Mouse (Mus musculus) olfactory bulb, adult 2 months (tissue): Measurements from ENCODE around the gene Syt1. TPM values are rescaled to one million over a fixed set of nuclear protein-coding genes. Genes with fewer than 3 reads are reported as not detected.

Experiments used
- H3K27ac ChIP-seq: fragments of 200-500 bp; 2 replicates; pipeline ENCODE4 v1.5.1; 2012; ENCODE audit warnings: low read depth, low read length; ENCODE audit not compliant: insufficient read depth
- H3K4me1 ChIP-seq: fragments of 200-500 bp; 2 replicates; pipeline ENCODE4 v1.6.1; 2012; ENCODE audit warnings: low read length; ENCODE audit not compliant: control insufficient read depth, insufficient read depth
- H3K4me3 ChIP-seq: fragments of 200-500 bp; 2 replicates; pipeline ENCODE4 v1.5.1; 2012; ENCODE audit warnings: mild to moderate bottlenecking, low read depth, low read length, moderate library complexity; ENCODE audit not compliant: insufficient read depth
- CTCF ChIP-seq: fragments of 200-500 bp; IDR thresholded peaks from 2 replicates; pipeline ENCODE4 v1.5.1; 2012; ENCODE audit warnings: low read depth, mild to moderate bottlenecking, low read length, moderate library complexity; ENCODE audit not compliant: insufficient read depth
- POLR2A ChIP-seq: fragments of 200-500 bp; IDR thresholded peaks from 2 replicates; pipeline ENCODE4 v1.6.1; 2012; ENCODE audit warnings: mild to moderate bottlenecking, low read depth, low read length, moderate library complexity; ENCODE audit not compliant: insufficient read depth
- WGBS: fragments of 180-500 bp; shearing (Covaris S2); methylation state at CpG from one replicate; pipeline ENCODE4 v1.1.7; 2018; 5-methylcytosine and 5-hydroxymethylcytosine counted together
- polyA plus RNA-seq: library from polyadenylated mRNA; stranded (reverse); fragments of >200 nt; gene quantifications from 2 replicates; pipeline ENCODE4 v1.2.4, GENCODE M21; 2012; ENCODE audit warnings: low replicate concordance; ENCODE audit not compliant: missing spikeins, insufficient read depth, insufficient read length

Syt1 gene
- polyA plus RNA-seq, 1 experiment, result 384 TPM

DNA sequence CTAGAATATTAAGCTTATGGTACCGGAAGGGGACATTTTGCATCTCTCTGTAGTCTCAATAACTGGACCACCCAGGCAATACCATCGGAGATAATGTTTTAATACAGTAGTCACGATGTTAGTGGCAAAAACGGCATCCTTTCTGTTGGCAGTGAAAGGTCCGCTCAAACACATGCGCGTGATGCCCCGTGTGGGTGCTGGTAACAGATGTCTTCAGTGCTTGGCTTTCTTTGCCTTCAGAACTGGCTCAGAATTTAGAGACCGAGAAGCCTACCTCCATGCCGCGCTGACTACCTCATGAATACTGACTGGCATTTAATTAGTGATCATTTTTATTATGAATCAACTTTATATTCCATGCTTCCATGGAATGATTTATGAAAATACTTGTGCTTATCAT lies 355.7 kb downstream of the Syt1 start:
- TF ChIP-seq CTCF (no peak), POLR2A (no peak)
- WGBS, result 95% methylated on average over 11 of the region's 11 CpGs
- Histone ChIP-seq H3K27ac (no peak overlapping the region), H3K4me3 (no peak overlapping the region), H3K4me1 (no peaks in the 10 kb centered on the region; the same call in 1 of the 2 replicates)

DNA sequence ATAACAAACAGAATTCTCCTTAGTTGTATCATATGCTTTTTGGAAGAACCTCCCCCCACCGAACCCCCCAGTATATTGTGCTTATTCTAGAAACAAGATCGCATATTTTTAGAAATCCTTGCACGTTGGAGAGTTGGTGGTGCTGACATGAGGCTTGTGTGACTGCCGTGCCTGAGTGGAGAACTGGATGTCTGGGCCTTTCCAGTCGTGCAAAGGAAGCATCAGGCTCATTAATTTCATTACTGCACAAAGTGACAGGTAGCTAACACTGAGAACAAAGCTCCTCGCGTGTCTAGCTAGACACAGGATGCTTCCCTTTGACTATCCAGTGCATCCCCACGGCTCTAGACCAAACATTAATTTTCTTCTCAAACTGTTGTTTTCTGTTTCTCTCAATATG lies 358.0 kb downstream of the Syt1 start:
- peaks cover 3% of the 10 kb centered on the region for H3K4me1 ChIP-seq
- H3K27ac ChIP-seq, result no peak overlapping the region
- WGBS, result 45% methylated on average over 8 of the region's 8 CpGs
- TF ChIP-seq POLR2A, result no peak
- no peak overlapping the region for H3K4me3 ChIP-seq

DNA sequence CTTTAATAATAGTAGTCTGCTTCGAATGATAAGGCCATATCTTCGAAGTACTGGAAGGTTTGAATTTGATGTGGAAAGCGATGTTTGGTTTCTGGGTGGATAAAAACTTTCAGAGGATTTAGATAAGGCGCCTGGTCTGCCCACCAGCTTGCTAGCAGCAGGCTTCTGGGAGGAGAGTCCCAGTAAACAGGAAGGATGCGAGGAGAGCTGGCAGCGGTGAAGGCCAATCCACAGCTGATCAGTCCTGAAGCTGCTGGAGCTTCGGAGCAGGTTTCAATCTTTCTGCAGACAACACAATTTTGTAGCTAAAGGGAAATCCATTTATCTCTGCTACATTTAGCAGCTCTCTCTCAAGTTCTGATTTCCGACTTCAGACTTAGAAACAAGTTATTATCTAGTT lies 358.7 kb downstream of the Syt1 start:
- no peak for TF ChIP-seq CTCF
- TF ChIP-seq POLR2A, result no peak
- WGBS, result 83% methylated on average over 8 of the region's 8 CpGs
- Histone ChIP-seq H3K4me3 (no peak overlapping the region), H3K4me1 (peaks cover 3% of the 10 kb centered on the region), H3K27ac (no peak overlapping the region)

DNA sequence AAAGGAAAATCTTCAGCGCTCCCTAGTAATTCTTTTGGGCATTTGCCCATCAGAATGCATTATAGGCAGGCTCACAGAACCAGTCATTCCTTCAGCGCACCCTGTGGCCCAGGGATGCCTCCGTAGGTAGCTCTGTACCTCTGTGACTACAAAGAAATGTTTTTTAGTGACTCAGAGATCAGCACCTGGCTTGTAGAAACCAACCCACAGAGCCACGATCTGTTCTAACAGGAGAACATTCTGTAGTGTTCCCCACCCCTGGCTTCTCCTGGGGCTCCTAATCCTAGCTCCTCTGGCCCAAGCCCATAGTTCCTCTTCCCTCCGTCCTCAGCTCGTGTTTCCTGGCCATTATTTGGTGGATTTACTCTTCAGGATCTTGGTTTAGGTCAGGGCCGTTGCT lies 361.6 kb downstream of the Syt1 start:
- WGBS, result 74% methylated on average over 7 of the region's 7 CpGs

GRCm38 (mm10) chr10:108643915-108644314 lies 366.9 kb downstream of the Syt1 start:
- H3K27ac ChIP-seq, result no peak overlapping the region
- TF ChIP-seq CTCF, result no peak
- TF ChIP-seq POLR2A, result no peak
- whole genome bisulfite sequencing, result 56% methylated on average over 5 of the region's 5 CpGs

More for the DNA sequence above, 361.6 kb downstream of the Syt1 start:
- Histone ChIP-seq H3K4me3 (no peak overlapping the region), H3K27ac (no peak overlapping the region), H3K4me1 (peaks cover 3% of the 10 kb centered on the region)
- TF ChIP-seq POLR2A (no peak), CTCF (no peak)

DNA sequence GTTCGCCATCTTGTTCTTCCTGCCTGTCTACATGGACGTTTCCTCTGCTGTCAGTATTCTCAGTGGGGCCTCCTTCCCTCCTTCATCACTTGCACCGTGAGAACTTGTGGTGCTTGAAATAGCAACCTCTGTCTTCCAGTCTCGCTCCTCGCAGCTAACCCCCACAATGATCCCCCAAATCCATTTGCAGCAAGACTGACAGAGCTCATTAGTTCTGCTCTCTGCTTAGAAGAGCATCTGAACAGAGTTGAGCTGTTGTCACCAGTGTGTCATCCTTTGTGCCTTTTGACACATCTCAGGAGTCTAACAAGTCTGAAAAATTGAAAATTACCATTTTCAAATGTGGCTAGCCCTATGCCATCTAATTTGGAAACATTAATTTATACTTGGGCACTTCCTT lies 372.7 kb downstream of the Syt1 start:
- Histone ChIP-seq H3K27ac (no peak overlapping the region), H3K4me1 (no peaks in the 10 kb centered on the region; the same call in 1 of the 2 replicates), H3K4me3 (no peak overlapping the region)
- TF ChIP-seq POLR2A, result no peak
- no peak for TF ChIP-seq CTCF
- WGBS, result 61% methylated on average over 5 of the region's 5 CpGs

More at GRCm38 (mm10) chr10:108643915-108644314, 366.9 kb downstream of the Syt1 start:
- Histone ChIP-seq H3K4me1 (peaks cover 2% of the 10 kb centered on the region; the same call in 1 of the 2 replicates), H3K4me3 (no peak overlapping the region)

- H3K27ac ChIP-seq, result no peak overlapping the region
- TF ChIP-seq CTCF, result no peak
- no peak for TF ChIP-seq POLR2A
- peaks cover 2% of the 10 kb centered on the region for H3K4me1 ChIP-seq
- no peak overlapping the region for H3K4me3 ChIP-seq
- 32% methylated on average over 7 of the region's 7 CpGs for WGBS
Measured at GRCm38 (mm10) chr10:108636086-108636485, 374.7 kb downstream of the Syt1 start.

GRCm38 (mm10) chr10:108635616-108636015 lies 375.2 kb downstream of the Syt1 start:
- WGBS, result 94% methylated on average over 4 of the region's 4 CpGs
- H3K27ac ChIP-seq, result no peak overlapping the region
- peaks cover 2% of the 10 kb centered on the region; the same call in 1 of the 2 replicates for H3K4me1 ChIP-seq
- H3K4me3 ChIP-seq, result no peak overlapping the region
- TF ChIP-seq CTCF (no peak), POLR2A (no peak)

DNA sequence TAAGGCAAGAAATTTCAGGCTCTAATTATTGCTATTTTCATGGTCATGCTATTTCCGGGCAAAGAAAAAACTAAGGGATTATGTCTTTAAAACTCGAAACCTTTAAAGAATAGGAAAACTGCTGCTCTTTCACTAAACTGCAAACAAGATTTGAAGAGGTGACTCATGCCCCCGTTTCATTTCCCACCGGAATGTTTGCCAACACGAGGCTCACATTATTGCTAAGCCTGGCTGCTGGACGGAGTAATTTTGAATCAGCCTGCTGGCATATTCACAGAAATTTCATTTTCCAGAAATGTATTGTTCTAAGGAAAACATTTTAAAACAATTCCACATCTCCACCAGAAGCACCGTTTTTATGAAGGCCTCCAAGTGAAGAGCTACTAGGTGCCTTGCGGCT lies 379.9 kb downstream of the Syt1 start:
- peaks cover 5% of the 10 kb centered on the region for H3K4me1 ChIP-seq
- TF ChIP-seq POLR2A (no peak), CTCF (no peak)
- H3K27ac ChIP-seq, result no peak overlapping the region
- 36% methylated on average over 8 of the region's 8 CpGs for WGBS
- H3K4me3 ChIP-seq, result no peak overlapping the region

DNA sequence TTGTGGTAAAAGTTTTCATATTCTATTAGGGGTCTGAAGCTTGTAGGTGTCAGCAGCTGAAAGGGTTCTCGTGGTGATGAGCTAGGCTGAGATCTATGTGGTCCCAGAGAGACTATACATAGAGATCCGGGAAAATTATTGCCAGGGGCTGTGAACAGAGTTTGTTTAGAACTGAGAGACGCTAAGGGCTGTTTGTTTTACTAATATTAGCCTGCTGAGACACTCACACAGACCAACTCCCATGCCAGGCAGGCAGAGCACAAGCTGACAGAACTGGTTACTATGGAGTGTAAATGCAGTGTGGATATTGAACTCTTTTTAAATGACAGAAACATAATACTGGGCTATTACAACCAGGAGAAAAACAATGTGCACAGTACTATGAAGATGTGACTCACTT lies 384.4 kb downstream of the Syt1 start:
- H3K27ac ChIP-seq, result no peak overlapping the region
- 12% methylated on average over 3 of the region's 3 CpGs for WGBS
- peaks cover 3% of the 10 kb centered on the region; the same call in 1 of the 2 replicates for H3K4me1 ChIP-seq
- no peak for TF ChIP-seq CTCF
- no peak for TF ChIP-seq POLR2A
- H3K4me3 ChIP-seq, result no peak overlapping the region
